Mouse (Mus musculus) cerebellum, adult 18-20 months (tissue): Measurements from ENCODE around the gene Gm28374.
"Not testable (repeated sequence)": the region's sequence is repeated elsewhere in the genome, so short reads cannot be mapped to it uniquely, and the experiment has no call there.

Experiments used
- DNase-seq, 2 experiments: peaks; one replicate each; pipeline ENCODE4 v3.0.0; 2021

The Gm28374 gene

DNA sequence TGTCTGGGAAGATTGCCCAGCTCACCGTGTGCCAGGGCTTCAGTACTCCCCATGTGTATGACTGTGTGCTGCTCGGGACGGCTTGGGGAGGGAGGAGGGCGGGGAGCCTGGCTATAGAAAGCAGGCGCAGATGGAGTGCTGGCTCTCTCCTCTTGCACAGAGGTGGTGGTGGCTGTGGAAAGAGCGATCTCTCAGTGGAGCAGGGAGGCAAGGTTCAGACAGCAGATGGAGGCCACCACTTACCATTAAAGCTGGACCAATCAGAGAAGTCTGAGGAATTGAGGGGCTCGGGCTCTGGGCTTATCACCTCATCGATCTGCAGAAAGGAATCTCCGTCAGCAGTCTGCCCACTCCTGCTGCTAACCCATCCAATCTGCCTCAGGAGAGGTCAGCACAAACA, at the start of gene Gm28374:
Gene Gm28374 (minus strand): TSS at position 101 of the 400 bp plus-strand sequence.
- no peak for DNase-seq

- DNase-seq = not testable (repeated sequence)
These were observed 48.5 kb upstream of the Gm28374 start for GRCm38 (mm10) chr19:6130414-6131128.

DNA sequence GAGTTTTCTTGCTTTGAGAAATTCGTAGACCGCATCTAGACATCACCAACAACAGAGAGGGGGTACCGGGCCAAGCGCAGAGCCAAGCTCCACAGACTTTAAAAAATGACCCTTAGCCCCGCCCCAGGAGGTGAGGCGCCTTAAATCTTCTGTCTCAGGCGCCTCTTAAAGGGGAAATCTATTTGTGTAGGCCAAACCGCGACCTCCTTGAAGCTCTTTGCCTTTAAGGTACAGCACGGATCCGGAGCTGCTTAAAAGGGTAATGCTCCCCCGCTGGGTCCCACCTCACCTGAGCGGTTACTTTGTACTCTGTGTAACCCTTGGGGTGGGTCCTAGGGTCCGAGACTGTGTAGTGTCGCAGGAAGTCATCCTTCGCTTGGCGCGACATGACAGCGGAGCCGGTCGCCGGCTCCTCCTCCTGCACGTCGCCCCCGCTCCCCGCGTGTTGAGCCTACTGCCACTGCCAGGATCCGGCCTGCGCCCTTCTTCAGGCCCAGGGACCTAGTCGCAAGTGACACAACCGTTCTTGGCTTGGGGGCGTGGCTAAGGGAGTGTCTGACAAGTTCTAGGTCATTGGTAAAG, 45.8 kb upstream of the Gm28374 start, which contains the start of gene Snx15:
Gene Snx15 (minus strand): TSS at position 545 of the 582 bp plus-strand sequence.
- DNase-seq = peak; percentile 96 to 98

- no peak for DNase-seq
These were observed 44.9 kb upstream of the Gm28374 start for GRCm38 (mm10) chr19:6126789-6127580.

DNA sequence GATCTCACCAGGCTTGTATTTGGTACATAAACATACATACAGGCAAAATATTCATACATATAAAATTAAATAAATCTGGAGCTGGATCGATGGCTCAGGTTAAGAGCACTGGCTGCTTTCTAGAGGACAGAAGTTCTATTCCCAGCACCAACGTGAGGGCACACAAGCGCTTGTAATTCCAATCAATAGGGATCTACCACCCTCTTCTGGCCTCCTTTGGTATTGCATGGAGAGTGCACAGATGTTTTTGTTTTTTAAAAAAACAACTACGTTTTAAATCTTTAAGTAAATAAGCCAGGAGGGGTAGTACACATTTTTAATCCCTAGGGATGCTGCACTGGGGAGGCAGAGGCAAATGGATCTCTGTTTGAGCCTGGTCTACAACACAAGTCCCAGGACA, 44.2 kb upstream of the Gm28374 start:
- peak; percentile 54 to 65 for DNase-seq

DNA sequence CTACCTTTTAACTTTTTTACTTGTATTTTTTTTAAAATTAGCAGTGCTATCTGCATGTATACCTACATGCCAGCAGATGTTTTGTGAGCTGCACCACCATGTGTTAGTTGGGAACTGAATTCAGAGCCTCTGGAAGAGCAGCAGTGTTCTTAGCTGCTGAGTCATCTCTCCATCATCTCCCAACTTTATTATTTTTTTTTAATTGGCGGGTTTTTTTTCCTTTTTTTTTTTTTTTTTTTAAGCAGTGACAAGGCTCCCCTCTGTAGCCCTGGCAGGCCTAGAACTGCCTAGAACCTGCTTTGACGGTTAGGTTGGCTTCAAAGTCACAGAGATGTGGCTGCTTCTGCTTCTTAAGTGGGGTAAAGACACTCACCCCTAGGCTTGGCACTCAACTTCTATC, 42.8 kb upstream of the Gm28374 start:
- DNase-seq = no peak

DNA sequence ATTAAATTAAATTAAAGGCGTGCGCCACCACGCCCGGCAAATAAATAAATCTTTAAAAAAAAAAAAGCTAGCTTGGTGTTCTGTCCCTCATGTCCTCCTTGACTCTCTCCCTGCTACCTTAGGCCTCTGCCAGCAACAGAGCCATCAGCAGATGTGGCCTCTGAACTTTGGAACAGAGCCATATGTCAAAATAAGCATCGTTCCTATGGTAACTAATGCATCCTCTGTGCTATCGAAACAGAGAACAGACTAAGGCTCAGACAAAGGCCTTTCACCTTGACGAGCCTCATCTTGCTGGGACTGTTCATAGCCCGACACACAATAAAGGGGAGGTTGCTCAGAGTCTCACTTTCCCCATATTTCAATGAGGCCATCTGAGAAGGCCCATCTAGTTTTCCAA, 41.3 kb upstream of the Gm28374 start:
- no peak for DNase-seq

GRCm38 (mm10) chr19:6121761-6122160, 39.7 kb upstream of the Gm28374 start:
- DNase-seq = no peak

- no peak for DNase-seq
These were observed 36.7 kb upstream of the Gm28374 start for GRCm38 (mm10) chr19:6118677-6119185.

GRCm38 (mm10) chr19:6117986-6118676, 36.1 kb upstream of the Gm28374 start, which contains the start of gene Sac3d1:
Sac3d1 (minus strand) TSS chr19:6118650.
- DNase-seq = peak; percentile 90 to 92

- no peak for DNase-seq
These were observed 35.4 kb upstream of the Gm28374 start for GRCm38 (mm10) chr19:6117346-6117985.

DNA sequence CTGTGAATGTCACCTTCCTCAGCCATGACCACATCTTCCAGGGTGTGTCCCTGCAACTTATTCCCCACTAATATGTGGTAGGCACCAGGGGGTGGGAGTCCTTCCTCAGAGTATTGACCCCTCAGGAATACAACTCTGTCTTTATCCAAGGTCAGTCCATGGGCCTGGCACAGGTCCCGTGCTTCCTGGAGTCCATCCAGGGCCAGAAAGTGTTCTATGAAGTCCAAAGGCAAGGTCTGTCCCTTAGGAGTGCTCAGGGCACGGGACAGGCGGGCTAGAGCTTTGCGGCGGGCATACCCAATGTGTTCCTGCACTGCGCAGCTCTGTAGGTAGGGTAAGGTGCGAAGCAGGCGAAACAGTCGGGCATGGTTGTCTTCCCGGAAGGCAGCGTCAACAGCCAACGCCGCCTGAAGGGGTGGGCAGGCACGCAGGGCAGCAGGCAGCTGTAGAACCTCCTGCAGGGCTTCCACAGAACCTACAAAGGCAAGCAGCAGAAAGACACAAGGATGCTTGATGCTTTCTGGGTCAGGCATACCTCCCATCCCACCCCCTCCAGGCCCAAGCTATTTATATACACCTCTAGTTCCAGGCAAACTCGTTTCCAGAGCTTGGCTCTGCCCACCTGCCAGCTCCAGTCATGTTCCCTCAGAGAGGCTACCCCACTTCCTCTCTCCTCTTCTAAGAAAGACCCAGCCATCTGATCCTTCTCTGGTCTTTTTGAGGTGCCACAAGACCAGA, 34.2 kb upstream of the Gm28374 start:
- no peak for DNase-seq

DNA sequence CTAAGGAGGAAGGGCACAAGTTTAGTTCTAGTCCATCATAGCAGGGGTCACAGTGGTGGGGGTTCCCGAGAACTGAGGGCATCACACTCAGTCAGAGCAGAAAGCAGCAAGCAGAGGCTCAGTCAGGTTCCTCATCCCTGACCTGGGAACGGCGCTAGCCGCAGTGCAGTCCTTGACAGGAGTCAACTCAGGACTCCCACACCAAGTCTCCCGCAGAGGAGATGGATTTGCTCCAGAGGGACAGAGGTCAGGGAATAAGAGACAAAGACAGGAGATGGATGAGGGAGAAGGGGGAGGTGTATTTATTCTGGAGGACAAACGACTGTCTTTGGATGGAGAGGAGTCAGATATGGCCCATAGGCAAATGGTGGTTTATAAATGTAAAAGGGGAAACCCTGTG, 31.1 kb upstream of the Gm28374 start:
- no peak for DNase-seq

- DNase-seq = no peak
These were observed 23.5 kb upstream of the Gm28374 start, which contains the start of gene Naaladl1 for GRCm38 (mm10) chr19:6105586-6105985. Naaladl1 (plus strand) TSS chr19:6105782.

DNA sequence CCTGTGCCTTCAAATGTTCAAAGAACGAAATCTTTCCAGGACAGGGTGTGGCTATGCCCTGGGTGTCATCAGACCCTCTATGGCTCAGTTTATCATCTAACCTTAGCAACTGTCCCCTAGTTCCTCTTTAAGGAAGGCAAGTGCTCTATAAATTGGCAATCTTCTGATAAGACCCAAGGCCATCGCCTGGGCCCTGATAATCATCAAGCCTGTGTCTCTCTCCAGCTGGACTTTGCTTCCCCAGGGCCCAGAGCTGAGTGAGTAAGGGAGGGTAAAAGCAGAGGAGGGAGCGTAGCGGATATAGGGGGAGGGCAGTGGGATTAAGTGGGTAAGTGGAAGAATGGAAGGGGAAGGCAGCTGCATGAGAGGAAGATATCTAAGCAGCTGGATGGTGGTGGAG, 22.4 kb upstream of the Gm28374 start:
- DNase-seq = no peak

DNA sequence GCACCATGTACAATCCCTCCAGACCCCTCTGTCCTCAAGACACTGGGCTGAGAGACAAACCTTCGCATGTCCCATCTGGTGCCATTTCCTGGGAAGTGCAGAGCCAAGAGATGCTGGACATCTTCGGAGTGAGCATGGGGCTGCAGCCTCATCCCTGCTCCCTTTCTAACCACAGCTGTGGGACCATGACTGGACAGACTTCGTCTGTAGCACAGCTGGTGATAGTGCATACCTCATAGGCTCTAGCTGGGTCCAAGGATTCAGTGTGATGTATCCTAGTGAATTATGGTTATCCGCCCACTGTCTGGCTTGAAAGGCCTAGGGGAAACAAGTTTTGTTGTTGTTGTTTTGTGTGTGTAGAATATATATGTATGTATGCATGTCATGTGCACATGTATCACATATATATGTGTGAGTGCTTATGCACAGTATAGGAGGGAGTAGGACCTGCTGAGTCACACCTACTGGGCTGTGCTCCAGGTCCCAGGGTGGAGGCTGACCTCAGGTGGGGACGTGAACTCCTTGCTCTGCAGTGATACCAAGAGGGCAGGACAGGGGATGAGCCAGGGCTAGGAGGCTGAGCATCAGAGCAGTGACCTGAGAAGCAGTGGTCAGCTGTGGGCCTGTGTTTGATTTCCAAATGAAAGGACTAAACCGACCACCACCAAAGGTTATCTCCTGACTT, 20.3 kb upstream of the Gm28374 start:
- DNase-seq = no peak

DNA sequence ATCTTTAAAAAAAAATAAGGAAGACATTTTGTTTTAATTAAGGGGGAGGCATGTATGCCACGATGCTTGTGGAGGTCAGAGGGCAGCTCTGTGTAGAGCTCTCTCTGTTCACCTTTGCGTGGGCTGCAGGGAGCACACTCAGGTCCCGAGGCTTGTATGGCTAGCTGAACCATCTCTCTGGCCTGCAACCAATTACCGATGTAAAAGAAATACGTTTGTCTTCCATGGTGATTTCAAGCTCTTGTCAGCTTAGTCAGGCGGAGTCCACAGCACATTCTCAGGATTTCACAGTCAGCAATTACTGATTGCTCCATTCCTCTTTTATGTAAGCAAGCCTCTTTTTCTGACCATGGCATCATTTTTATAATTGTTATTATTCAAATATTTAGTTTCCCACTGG, 19.1 kb upstream of the Gm28374 start:
- no peak for DNase-seq

- no peak for DNase-seq
These were observed 15.8 kb upstream of the Gm28374 start for GRCm38 (mm10) chr19:6097847-6098246.

DNA sequence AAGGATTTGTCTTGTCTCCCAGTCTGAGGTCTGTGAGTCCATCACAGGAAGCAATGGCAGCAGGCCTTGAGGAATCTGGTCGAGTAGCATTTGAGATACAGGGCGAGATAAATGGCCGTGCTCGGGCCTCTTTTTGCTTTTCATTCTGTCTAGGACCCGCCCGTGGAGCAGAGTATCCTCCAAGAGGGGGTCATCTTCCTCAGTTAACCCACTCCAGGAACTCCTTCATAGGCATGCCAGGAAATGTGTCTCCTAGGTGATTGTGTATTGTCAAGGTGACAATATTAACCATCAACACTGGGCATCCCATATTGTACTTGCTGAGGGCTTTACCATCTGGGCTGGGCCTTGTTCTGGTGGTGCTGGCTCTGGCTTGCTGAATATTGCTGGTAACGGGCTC, 12.1 kb upstream of the Gm28374 start, which contains the start of gene AC131692.1:
Gene AC131692.1 (plus strand): TSS at position 301 of the 400 bp plus-strand sequence.
- DNase-seq = no peak

GRCm38 (mm10) chr19:6088841-6089240, 6.8 kb upstream of the Gm28374 start:
- no peak for DNase-seq

DNA sequence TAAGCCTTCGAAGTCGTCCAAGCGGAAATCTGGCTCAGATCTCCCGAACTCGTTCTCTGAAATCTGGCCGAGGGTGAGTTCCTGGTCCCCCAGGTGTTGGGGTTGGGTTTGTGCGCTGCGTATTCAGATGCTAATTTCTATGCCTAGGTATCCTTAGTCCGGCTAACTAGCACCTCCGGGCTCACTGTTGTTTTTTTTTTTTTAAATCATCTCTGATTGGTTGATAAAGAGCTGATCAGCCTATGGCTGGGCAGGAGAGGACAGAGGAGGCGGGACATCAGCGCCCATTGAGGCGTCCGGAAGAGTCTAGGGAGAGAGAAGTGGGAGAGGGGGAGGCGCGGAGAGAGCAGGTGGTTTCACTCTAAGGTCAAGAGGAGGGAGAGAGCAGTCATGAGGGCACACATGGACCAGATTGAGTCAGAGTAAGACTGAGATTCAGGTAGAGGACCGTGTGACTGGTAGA, 3.4 kb upstream of the Gm28374 start:
- no peak for DNase-seq
